Mouse (Mus musculus): ENCODE results near the gene Gm37240. TPM values are rescaled to one million over a fixed set of nuclear protein-coding genes. Genes with fewer than 3 reads are reported as not detected.

Gene Gm37240
- total and polyA plus RNA-seq, 2 experiments from 2014 or later: 0.43 to 1.9 TPM

DNA sequence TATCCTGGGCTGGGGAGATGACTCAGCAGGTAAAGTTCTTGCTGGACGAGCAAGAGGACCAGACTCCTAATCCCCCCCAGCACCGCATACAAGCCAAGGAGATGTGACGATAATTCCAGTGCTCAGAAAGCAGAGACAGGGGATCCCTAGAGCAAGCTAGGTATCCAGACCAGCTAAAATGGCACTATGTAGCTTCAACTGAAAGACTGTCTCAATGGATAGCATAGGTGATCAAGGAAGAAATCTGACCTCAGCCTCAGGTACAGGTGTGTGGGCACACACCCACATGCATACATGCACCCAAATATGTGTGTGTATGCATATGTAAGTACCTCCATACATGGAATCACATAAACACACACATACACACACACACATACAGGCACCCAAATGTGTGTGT is 161.3 kb downstream of the Gm37240 start:
- no peaks in the 10 kb centered on the region for H3K9me3 ChIP-seq (ENCODE audit: low read length)
- no peak for TF ChIP-seq CTCF (IDR thresholded peaks at IDR 0.05)
- ATAC-seq (ENCODE audit: low FRiP score) (no peak), DNase-seq (ENCODE audit: low spot score) (no peak)
- H3K4me1 ChIP-seq (ENCODE audit: insufficient read depth, low read length): no peaks in the 10 kb centered on the region
- H3K9ac ChIP-seq (replicated peaks; ENCODE audit: low read length, poor library complexity, severe bottlenecking): no peak overlapping the region
- 89% methylated on average over 3 of the region's 3 CpGs for WGBS
- H3K4me3 ChIP-seq (ENCODE audit: low read depth, low read length): no peak overlapping the region
- H3K4me2 ChIP-seq (ENCODE audit: low read depth, low read length, poor library complexity, severe bottlenecking): no peak overlapping the region
- no peaks in the 10 kb centered on the region for H3K27me3 ChIP-seq (ENCODE audit: insufficient read depth, low read length)
- no peak overlapping the region for H3K27ac ChIP-seq (ENCODE audit: low read depth, low read length)
- no peaks in the 10 kb centered on the region for H3K36me3 ChIP-seq (ENCODE audit: insufficient read depth, low read length)

DNA sequence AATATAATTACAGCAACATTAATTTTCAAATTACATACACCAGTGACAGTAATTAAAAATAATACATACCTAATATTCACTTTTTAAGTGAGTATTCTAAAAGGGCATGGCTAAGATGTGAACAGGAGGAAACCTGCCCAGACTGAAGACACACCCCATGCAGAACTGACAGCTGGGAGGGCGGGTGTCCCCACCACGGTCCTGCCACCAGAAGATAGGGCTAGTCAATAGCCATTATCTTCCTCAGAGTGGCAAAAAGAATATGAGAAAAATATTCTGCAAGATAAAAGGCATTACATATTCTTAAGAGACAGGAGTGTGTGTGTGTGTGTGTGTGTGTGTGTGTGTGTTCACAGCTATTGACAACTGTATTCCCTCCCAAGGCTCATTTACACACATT is 162.2 kb downstream of the Gm37240 start:
- ATAC-seq (ENCODE audit: low FRiP score): no peak

DNA sequence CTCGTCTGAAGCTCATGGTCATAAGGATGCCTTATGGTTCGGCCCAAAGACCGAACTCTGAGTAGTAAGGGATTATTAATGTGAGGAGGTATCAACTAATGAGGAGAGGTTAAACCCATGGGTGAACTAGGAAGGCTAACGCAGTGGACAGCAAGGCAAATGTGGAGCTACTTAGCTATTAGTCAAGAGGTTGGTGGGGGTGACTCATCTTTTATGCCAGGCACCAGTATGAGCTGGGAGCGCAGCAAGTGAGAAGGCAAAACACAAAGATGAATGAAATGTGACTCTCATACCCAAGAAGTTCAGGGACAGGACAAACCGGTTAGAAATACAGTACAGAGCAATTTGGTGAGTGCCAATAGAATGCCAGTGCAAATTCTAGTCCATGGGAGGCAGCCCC is 164.7 kb downstream of the Gm37240 start:
- Histone ChIP-seq H3K4me2 (ENCODE audit: low read depth, low read length, poor library complexity, severe bottlenecking) (no peak overlapping the region), H3K4me1 (ENCODE audit: insufficient read depth, low read length) (no peaks in the 10 kb centered on the region), H3K9ac (replicated peaks; ENCODE audit: low read length, poor library complexity, severe bottlenecking) (no peak overlapping the region), H3K9me3 (ENCODE audit: low read length) (no peaks in the 10 kb centered on the region), H3K27me3 (ENCODE audit: insufficient read depth, low read length) (no peaks in the 10 kb centered on the region), H3K36me3 (ENCODE audit: insufficient read depth, low read length) (no peaks in the 10 kb centered on the region), H3K4me3 (ENCODE audit: low read depth, low read length) (no peak overlapping the region), H3K27ac (ENCODE audit: low read depth, low read length) (no peak overlapping the region)
- TF ChIP-seq CTCF (IDR thresholded peaks at IDR 0.05): no peak
- WGBS: 92% methylated on average over 6 of the region's 6 CpGs
- DNase-seq (ENCODE audit: low spot score) (no peak), ATAC-seq (ENCODE audit: low FRiP score) (no peak)

More for the DNA sequence above, 162.2 kb downstream of the Gm37240 start:
- TF ChIP-seq CTCF (IDR thresholded peaks at IDR 0.05): no peak
- WGBS: 75% methylated on average over 2 of the region's 2 CpGs
- Histone ChIP-seq H3K4me1 (ENCODE audit: insufficient read depth, low read length) (no peaks in the 10 kb centered on the region), H3K9ac (replicated peaks; ENCODE audit: low read length, poor library complexity, severe bottlenecking) (no peak overlapping the region), H3K36me3 (ENCODE audit: insufficient read depth, low read length) (no peaks in the 10 kb centered on the region), H3K4me3 (ENCODE audit: low read depth, low read length) (no peak overlapping the region), H3K9me3 (ENCODE audit: low read length) (no peaks in the 10 kb centered on the region), H3K4me2 (ENCODE audit: low read depth, low read length, poor library complexity, severe bottlenecking) (no peak overlapping the region), H3K27me3 (ENCODE audit: insufficient read depth, low read length) (no peaks in the 10 kb centered on the region), H3K27ac (ENCODE audit: low read depth, low read length) (no peak overlapping the region)
- DNase-seq (ENCODE audit: low spot score): no peak

DNA sequence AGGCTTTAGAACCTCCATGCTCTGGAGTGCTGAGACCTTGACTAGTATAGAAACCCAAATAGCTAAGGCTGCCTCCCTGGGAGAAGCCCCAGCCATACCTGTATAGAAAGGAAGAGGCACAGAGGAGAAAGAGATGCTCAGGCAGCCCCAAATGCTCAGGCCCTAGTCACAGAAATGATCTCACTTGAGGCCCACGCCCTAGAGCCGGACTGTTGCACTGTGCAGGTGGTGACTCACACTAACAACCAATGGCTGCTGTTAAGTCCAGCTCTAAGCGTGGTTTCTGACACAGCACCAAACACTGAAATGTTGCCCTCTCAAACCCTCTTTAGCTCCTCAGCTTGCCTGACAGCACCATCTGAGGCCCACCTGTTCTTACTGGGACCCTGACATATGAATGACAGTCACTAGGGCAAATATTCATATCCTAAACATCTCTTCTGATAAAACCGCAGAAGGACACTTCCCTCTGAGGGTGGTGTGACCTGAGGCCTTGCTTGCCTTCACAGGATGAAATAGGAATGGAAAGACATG is 171.5 kb downstream of the Gm37240 start:
- no peak for DNase-seq (ENCODE audit: low spot score)
- no peaks in the 10 kb centered on the region for H3K4me1 ChIP-seq (ENCODE audit: insufficient read depth, low read length)
- no peak overlapping the region for H3K4me2 ChIP-seq (ENCODE audit: low read depth, low read length, poor library complexity, severe bottlenecking)
- ATAC-seq (ENCODE audit: low FRiP score): no peak
- WGBS: 79% methylated on average over 4 of the region's 4 CpGs
- no peak overlapping the region for H3K9ac ChIP-seq (replicated peaks; ENCODE audit: low read length, poor library complexity, severe bottlenecking)
- no peaks in the 10 kb centered on the region for H3K9me3 ChIP-seq (ENCODE audit: low read length)
- no peak overlapping the region for H3K4me3 ChIP-seq (ENCODE audit: low read depth, low read length)
- TF ChIP-seq CTCF (IDR thresholded peaks at IDR 0.05): no peak
- no peaks in the 10 kb centered on the region for H3K27me3 ChIP-seq (ENCODE audit: insufficient read depth, low read length)
- no peaks in the 10 kb centered on the region for H3K36me3 ChIP-seq (ENCODE audit: insufficient read depth, low read length)
- H3K27ac ChIP-seq (ENCODE audit: low read depth, low read length): no peak overlapping the region

DNA sequence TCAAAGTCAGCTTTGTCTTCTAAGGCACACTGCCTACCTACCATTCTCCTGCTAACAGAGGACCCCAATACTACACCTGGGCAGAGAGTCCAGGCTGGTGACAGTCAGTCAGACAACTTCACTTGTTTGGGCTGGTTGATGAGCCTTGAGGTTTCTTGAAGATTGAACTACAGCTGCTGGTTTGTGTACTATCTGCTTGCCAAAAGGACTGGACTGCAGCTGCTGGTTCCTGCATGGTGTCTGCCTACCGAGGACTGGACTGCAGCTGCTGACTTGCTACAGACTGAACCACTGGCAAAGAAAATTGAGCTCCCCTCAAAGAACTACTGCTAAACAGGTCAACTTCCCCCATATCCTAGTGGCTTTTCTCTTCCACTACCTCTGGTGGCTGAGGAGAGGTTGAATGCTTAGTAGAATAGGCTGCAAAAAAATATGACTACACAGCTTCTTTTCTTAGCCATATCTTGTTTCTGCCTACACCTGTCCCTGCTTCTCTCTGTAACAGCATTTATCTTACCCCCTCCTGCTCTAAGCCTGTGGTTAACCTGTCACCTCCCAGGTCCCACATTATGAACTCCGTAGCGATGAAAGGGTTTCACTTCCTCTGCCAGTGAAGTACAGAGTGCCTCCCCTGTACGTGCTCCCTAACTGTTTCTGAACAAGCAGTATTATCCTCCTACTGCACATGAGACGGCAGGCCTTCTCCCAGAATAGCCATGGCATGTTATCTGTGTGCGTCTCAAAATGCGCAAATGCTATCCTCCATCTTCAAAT is 173.2 kb downstream of the Gm37240 start:
- no peak for TF ChIP-seq CTCF (IDR thresholded peaks at IDR 0.05)
- H3K9me3 ChIP-seq (ENCODE audit: low read length): no peaks in the 10 kb centered on the region
- H3K27ac ChIP-seq (ENCODE audit: low read depth, low read length): no peak overlapping the region
- H3K4me2 ChIP-seq (ENCODE audit: low read depth, low read length, poor library complexity, severe bottlenecking): no peak overlapping the region
- no peak overlapping the region for H3K9ac ChIP-seq (replicated peaks; ENCODE audit: low read length, poor library complexity, severe bottlenecking)
- 88% methylated on average over 7 of the region's 7 CpGs for WGBS
- no peaks in the 10 kb centered on the region for H3K27me3 ChIP-seq (ENCODE audit: insufficient read depth, low read length)
- no peaks in the 10 kb centered on the region for H3K4me1 ChIP-seq (ENCODE audit: insufficient read depth, low read length)
- no peaks in the 10 kb centered on the region for H3K36me3 ChIP-seq (ENCODE audit: insufficient read depth, low read length)
- no peak overlapping the region for H3K4me3 ChIP-seq (ENCODE audit: low read depth, low read length)
- no peak for DNase-seq (ENCODE audit: low spot score)
- ATAC-seq (ENCODE audit: low FRiP score): no peak

DNA sequence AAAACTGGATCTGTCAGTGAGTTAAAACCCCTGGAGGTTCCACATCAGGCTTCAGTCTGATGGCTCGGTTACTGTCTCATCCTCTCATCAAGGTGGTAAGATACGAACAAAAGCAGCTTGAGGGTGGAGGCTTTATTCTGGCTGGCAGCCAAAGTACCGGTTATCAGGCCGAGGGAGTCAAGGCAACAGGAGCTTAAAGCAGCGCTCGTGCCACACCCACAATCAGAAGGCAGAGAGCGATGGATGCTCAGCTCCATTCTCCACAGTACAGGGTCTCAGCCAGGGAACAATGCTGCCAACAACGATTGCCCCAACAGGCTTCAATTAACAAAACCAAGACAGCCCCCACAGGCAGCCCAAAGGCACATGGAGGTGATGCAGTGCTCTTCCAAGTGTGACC is 176.6 kb downstream of the Gm37240 start:
- TF ChIP-seq CTCF (IDR thresholded peaks at IDR 0.05): no peak
- Histone ChIP-seq H3K27me3 (ENCODE audit: insufficient read depth, low read length) (no peaks in the 10 kb centered on the region), H3K9me3 (ENCODE audit: low read length) (no peaks in the 10 kb centered on the region), H3K4me1 (ENCODE audit: insufficient read depth, low read length) (no peaks in the 10 kb centered on the region), H3K4me3 (ENCODE audit: low read depth, low read length) (no peak overlapping the region), H3K36me3 (ENCODE audit: insufficient read depth, low read length) (no peaks in the 10 kb centered on the region), H3K4me2 (ENCODE audit: low read depth, low read length, poor library complexity, severe bottlenecking) (no peak overlapping the region), H3K27ac (ENCODE audit: low read depth, low read length) (no peak overlapping the region), H3K9ac (replicated peaks; ENCODE audit: low read length, poor library complexity, severe bottlenecking) (no peak overlapping the region)
- ATAC-seq (ENCODE audit: low FRiP score) (no peak), DNase-seq (ENCODE audit: low spot score) (no peak)
- WGBS: 31% methylated on average over 8 of the region's 8 CpGs

Measured in midbrain, postnatal 0 days (tissue).